Mouse (Mus musculus): Measurements from ENCODE around the gene Fmnl2.

GRCm38 (mm10) chr2:52873276-52874063 is 15.8 kb downstream of the Fmnl2 start:
- TF ChIP-seq CTCF (IDR thresholded peaks at IDR 0.05; ENCODE audit: insufficient read depth, low read depth, low read length) = no peak
- no peak for TF ChIP-seq POLR2A (IDR thresholded peaks at IDR 0.05; ENCODE audit: insufficient read depth, low read depth, low read length)
